In the genomic region with DNA sequence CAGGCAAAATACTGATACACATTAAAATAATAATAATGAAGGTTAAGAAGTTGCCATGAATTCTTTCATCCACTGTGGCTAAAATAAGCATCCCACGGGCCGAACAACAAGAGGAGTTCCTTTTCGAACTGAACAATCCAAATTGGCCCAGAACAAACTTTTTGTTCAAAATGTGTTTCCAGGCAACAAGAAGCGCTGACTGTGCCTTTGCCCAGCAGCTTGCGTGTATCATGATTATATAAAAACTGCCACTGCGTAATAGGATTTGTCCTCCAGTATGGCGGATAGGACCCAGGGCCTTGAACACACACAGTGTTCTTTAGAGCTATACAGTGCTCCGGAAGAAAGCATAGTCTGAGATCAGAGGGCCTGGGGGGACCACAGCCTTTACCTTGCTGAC, we compare ENCODE assay signal across 26 mouse cellular contexts. TPM values are rescaled to one million over a fixed set of nuclear protein-coding genes. Genes with fewer than 3 reads are reported as not detected.
DNase-seq lines count a peak whose midpoint lies in the region; TF ChIP-seq lines count a peak whose summit lies in the region.
"Had no signal": no experiment of that assay in that cellular context is flagged by ENCODE, and none has a peak within 500 bp of the region (broad histone marks: within the 10 kb centered on the region; RNA-seq: fewer than 3 reads in every experiment).

No protein-coding gene starts in this region.

- H3K4me3 ChIP-seq in left cerebral cortex, adult 2 months: no peak overlapping the region
- H3K4me3 ChIP-seq in testis, adult 2 months (ENCODE audit: control insufficient read depth, low read depth, low read length): no peak overlapping the region
- H3K4me3 ChIP-seq in brown adipose tissue, adult 24 weeks (ENCODE audit: insufficient read depth, low read depth, low read length): no peak overlapping the region
- H3K4me3 ChIP-seq: forebrain, embryonic 15.5 days; hindbrain, embryonic 12.5 days; hindbrain, embryonic 15.5 days had no signal

- H3K36me3 ChIP-seq in testis, adult 2 months (ENCODE audit: control insufficient read depth, insufficient read depth, low read length): peaks cover 3% of the 10 kb centered on the region

- H3K27me3 ChIP-seq in testis, adult 2 months (ENCODE audit: control insufficient read depth, insufficient read depth, low read length): no peaks in the 10 kb centered on the region
- H3K27me3 ChIP-seq: embryonic facial prominence, embryonic 13.5 days; forebrain, embryonic 12.5 days; forebrain, embryonic 15.5 days; hindbrain, embryonic 12.5 days; hindbrain, embryonic 15.5 days had no signal

- no peak for DNase-seq in left cerebral cortex, adult 2 months (ENCODE audit: extremely low spot score in 1 of 2, low spot score in 2 of 2)
- DNase-seq in left cerebral cortex, postnatal 36 days (ENCODE audit: low spot score in 2 of 2): no peak
- DNase-seq in testis, postnatal 14 days (ENCODE audit: low spot score): no peak
- no peak for DNase-seq in right cerebral cortex, postnatal 14 days
- DNase-seq: adrenal gland, adult 8-10 months; adrenal gland, postnatal 25 days; cerebellum, adult 11 months; cerebellum, adult 2 months; cerebellum, adult 9-11 months; cerebellum, postnatal 25 days; embryo, embryonic 11 days; gastrocnemius, postnatal 14 days; heart, adult 11 months had no signal

- TF ChIP-seq POLR2A in testis, adult 2 months (IDR thresholded peaks at IDR 0.05; ENCODE audit: control insufficient read depth, low read depth, low read length): no peak

- H3K4me1 ChIP-seq in testis, adult 2 months (ENCODE audit: control insufficient read depth, insufficient read depth, low read length): peaks cover 24% of the 10 kb centered on the region
- H3K4me1 ChIP-seq in brown adipose tissue, adult 24 weeks (ENCODE audit: control insufficient read depth, insufficient read depth, insufficient read length, low read length): peaks cover 15% of the 10 kb centered on the region

- intact Hi-C loops in left cerebral cortex, adult 2 months (cut with DNase I): no loop called here
- intact Hi-C loops in left cerebral cortex, postnatal 36 days (cut with DNase I): loop anchor here (2.0 kb wide), 1 partner anchor 18 kb away; no protein-coding TSS in a partner anchor

- H3K27ac ChIP-seq in left cerebral cortex, adult 2 months: peak overlapping the region; percentile 70
- 0 out of 2 replicates have a peak overlapping the region, but pooled peaks have one; percentile 46 for H3K27ac ChIP-seq in testis, adult 2 months (ENCODE audit: control insufficient read depth, insufficient read depth, low read depth, low read length)
- H3K27ac ChIP-seq in brown adipose tissue, adult 24 weeks (replicated peaks; ENCODE audit: low read depth, low read length): 0 out of 2 replicates have a peak overlapping the region, but pooled peaks have one; percentile 11
- H3K27ac ChIP-seq: embryonic facial prominence, embryonic 10.5 days; embryonic facial prominence, embryonic 13.5 days; forebrain, embryonic 12.5 days; forebrain, embryonic 15.5 days; hindbrain, embryonic 12.5 days; hindbrain, embryonic 15.5 days had no signal

- no peak for TF ChIP-seq CTCF in left cerebral cortex, adult 2 months (IDR thresholded peaks at IDR 0.05)
- no peak for TF ChIP-seq CTCF in testis, adult 2 months (IDR thresholded peaks at IDR 0.05; ENCODE audit: control insufficient read depth, insufficient read depth, insufficient replicate concordance, low read depth, low read length)

RNA-seq across cellular contexts. Expression of gene Gm49325, which starts 2.6 kb away (rescaled TPM):
- total RNA-seq in left cerebral cortex, adult 2 months (2021): 1 to 10 TPM; 2.0 to 5.3 TPM
- total RNA-seq in left cerebral cortex, postnatal 36 days (2021): 10 to 100 TPM in 1 of 2 experiments, 1 to 10 TPM in 1; 9.8 to 18.2 TPM
- polyA plus RNA-seq in testis, adult 2 months (2012; rRNA removed): 0.72 TPM in 1 of 2 replicates, not detected in the other
- polyA plus RNA-seq in brown adipose tissue, adult 24 weeks (2012; ENCODE audit: insufficient read depth, insufficient read length, missing spikeins): 16.0 and 45.5 TPM in 2 replicates
- total RNA-seq: common myeloid progenitor, adult 5-6 weeks; hematopoietic stem cell, adult 5-6 weeks had no signal
- polyA plus RNA-seq: erythroblast, embryonic 14.5 days; heart, embryonic 11.5 days; heart, embryonic 14.5 days had no signal

RNA-seq across cellular contexts. Expression of gene Sumo3, which starts 2.7 kb away (rescaled TPM):
- 100 to 1,000 TPM; 142 to 156 TPM for total RNA-seq in left cerebral cortex, adult 2 months (2021)
- 100 to 1,000 TPM; 140 to 168 TPM for total RNA-seq in left cerebral cortex, postnatal 36 days (2021)
- polyA plus RNA-seq in testis, adult 2 months (2012; rRNA removed): 83.1 and 88.6 TPM in 2 replicates
- polyA plus RNA-seq in brown adipose tissue, adult 24 weeks (2012; ENCODE audit: insufficient read depth, insufficient read length, missing spikeins): 58.1 and 84.9 TPM in 2 replicates

RNA-seq across cellular contexts. Expression of gene Ube2g2, which starts 13.5 kb away (rescaled TPM):
- total RNA-seq in left cerebral cortex, adult 2 months (2021): 10 to 100 TPM; 47.4 to 48.0 TPM
- 10 to 100 TPM; 46.2 to 46.4 TPM for total RNA-seq in left cerebral cortex, postnatal 36 days (2021)
- 66.1 and 70.3 TPM in 2 replicates for polyA plus RNA-seq in testis, adult 2 months (2012; rRNA removed)
- polyA plus RNA-seq in brown adipose tissue, adult 24 weeks (2012; ENCODE audit: insufficient read depth, insufficient read length, missing spikeins): 23.3 and 26.1 TPM in 2 replicates

RNA-seq across cellular contexts. Expression of gene Pttg1ip, which starts 27.1 kb away (rescaled TPM):
- 10 to 100 TPM; 71.6 to 77.6 TPM for total RNA-seq in left cerebral cortex, adult 2 months (2021)
- 10 to 100 TPM; 71.2 to 88.3 TPM for total RNA-seq in left cerebral cortex, postnatal 36 days (2021)
- polyA plus RNA-seq in testis, adult 2 months (2012; rRNA removed): 127 and 131 TPM in 2 replicates
- polyA plus RNA-seq in brown adipose tissue, adult 24 weeks (2012; ENCODE audit: insufficient read depth, insufficient read length, missing spikeins): 88.8 and 92.4 TPM in 2 replicates

Comparison
In these comparisons a context has a peak if more than half of its experiments do, and no peak if none do; other contexts are left out.
1. H3K27ac ChIP-seq: peak in every context shown above with its lines; median percentile 70 in left cerebral cortex, adult 2 months; 46 in testis, adult 2 months; 11 in brown adipose tissue, adult 24 weeks.